In the genomic region with DNA sequence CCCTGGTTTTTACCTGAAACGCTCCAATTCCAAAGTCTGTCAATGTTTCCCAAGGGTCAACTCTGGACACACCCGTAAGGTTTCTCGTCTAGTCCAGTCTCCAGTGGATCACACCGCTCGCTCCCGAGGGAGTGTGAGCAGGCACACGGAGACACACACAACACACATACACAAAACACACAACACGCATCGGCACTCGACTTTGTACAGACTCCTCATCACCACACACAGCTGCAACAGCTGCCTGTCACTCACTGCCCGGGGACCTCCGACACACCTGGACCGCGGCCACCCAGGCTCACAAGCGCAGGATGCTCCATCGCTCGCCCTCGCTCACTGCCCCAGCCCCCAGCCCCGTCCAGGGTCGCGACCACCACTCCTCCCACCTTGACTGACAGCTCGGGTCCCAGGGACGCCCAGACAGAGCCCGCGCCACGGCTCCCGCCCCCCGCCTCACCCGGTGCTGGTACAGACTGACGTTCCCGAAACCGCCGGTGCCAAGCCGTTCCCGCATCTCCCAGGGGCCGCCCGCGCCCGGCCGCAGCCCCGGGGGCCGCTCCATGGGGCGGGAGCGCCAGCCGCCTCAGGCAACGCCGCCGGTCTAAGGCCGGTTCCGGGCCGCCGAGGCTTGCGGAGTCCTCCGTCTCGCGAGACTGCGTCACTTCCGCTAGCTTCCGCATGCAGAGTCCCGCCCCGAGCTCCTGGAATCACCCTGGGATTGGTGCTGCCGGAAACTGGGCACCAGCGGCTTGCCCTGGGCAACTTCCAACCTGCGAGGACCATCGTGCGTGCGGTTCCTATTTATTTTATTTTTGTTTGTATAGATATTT, we compare ENCODE assay signal across 8 mouse cellular contexts. TPM values are rescaled to one million over a fixed set of nuclear protein-coding genes. Genes with fewer than 3 reads are reported as not detected.
A peak's percentile ranks its signal among the peaks of the same experiment; 100 is the strongest.
DNase-seq lines count a peak whose midpoint lies in the region; ATAC-seq lines count a peak whose summit lies in the region.

A gene (minus strand): TSS at position 650 of the 830 bp plus-strand sequence.

- H3K9me3 ChIP-seq in forebrain, embryonic 14.5 days (replicated peaks; ENCODE audit: control insufficient read depth, low read length), result no peaks in the 10 kb centered on the region
- no peaks in the 10 kb centered on the region for H3K9me3 ChIP-seq in neural tube, embryonic 15.5 days (replicated peaks)

- peak; percentile 100 for ATAC-seq in forebrain, embryonic 14.5 days
- peak; percentile 99 for ATAC-seq in neural tube, embryonic 15.5 days (ENCODE audit: low FRiP score)

- peak within 1 kb of the TSS; percentile 48; the same call in 1 of the 2 replicates for H3K27ac ChIP-seq in forebrain, embryonic 14.5 days (ENCODE audit: low read depth, low read length)
- H3K27ac ChIP-seq in neural tube, embryonic 15.5 days (replicated peaks), result peak within 1 kb of the TSS; percentile 83

- no peaks in the 10 kb centered on the region for H3K27me3 ChIP-seq in forebrain, embryonic 14.5 days (replicated peaks; ENCODE audit: control insufficient read depth, insufficient read depth, low read length)
- no peaks in the 10 kb centered on the region for H3K27me3 ChIP-seq in neural tube, embryonic 15.5 days (replicated peaks)

- peak within 1 kb of the TSS; percentile 87 for H3K4me2 ChIP-seq in forebrain, embryonic 14.5 days (ENCODE audit: low read length)
- peak within 1 kb of the TSS; percentile 86 for H3K4me2 ChIP-seq in neural tube, embryonic 15.5 days

- peak; percentile 92 for DNase-seq in ES-CJ7 (ENCODE audit: low read depth, low spot score)
- DNase-seq in cerebellum, adult 11 months, result peak; percentile 92
- DNase-seq in forebrain, embryonic 14.5 days (ENCODE audit: low spot score), result peak; percentile 99
- peak; percentile 96 to 99 for DNase-seq in heart, postnatal 14 days
- peak; percentile 94 for DNase-seq in layer of hippocampus, adult 11-12 months (ENCODE audit: low spot score)
- peak; percentile 97 to 98 for DNase-seq in lung, adult 18-20 months
- DNase-seq in testis, postnatal 14 days (ENCODE audit: low spot score), result peak; percentile 96

- intact Hi-C loops in heart, postnatal 14 days (cut with DNase I), result no loop called here

- H3K36me3 ChIP-seq in forebrain, embryonic 14.5 days (ENCODE audit: control insufficient read depth, insufficient read depth, low read length), result peaks cover 16% of the 10 kb centered on the region
- H3K36me3 ChIP-seq in neural tube, embryonic 15.5 days, result peaks cover 21% of the 10 kb centered on the region

- peaks cover 12% of the 10 kb centered on the region for H3K4me1 ChIP-seq in forebrain, embryonic 14.5 days (ENCODE audit: control insufficient read depth, insufficient read depth, low read length)
- H3K4me1 ChIP-seq in neural tube, embryonic 15.5 days, result peaks cover 36% of the 10 kb centered on the region

- 1% methylated on average over 64 of the region's 67 CpGs for WGBS in forebrain, embryonic 14.5 days
- WGBS in neural tube, embryonic 15.5 days, result 1% methylated on average over 67 of the region's 67 CpGs

- peak within 1 kb of the TSS; percentile 92 for H3K4me3 ChIP-seq in forebrain, embryonic 14.5 days (ENCODE audit: low read depth, low read length)
- peak within 1 kb of the TSS; percentile 94 for H3K4me3 ChIP-seq in neural tube, embryonic 15.5 days (replicated peaks)

- H3K9ac ChIP-seq in forebrain, embryonic 14.5 days (ENCODE audit: low read length), result peak within 1 kb of the TSS; percentile 95
- H3K9ac ChIP-seq in neural tube, embryonic 15.5 days (replicated peaks), result peak within 1 kb of the TSS; percentile 95

RNA-seq across cellular contexts. Expression of the gene that starts here (rescaled TPM):
- 44.8 and 51.2 TPM in 2 replicates for polyA plus RNA-seq in forebrain, embryonic 14.5 days (2014; fragmentation: Nextera tagmentation; extraction: Ambion mirVana)
- total RNA-seq in heart, postnatal 14 days (2021), result 10 to 100 TPM; 30.2 to 34.0 TPM
- 55.8 and 62.6 TPM in 2 replicates for polyA plus RNA-seq in neural tube, embryonic 15.5 days (2015; fragmentation: Nextera tagmentation; extraction: Ambion mirVana)

Comparison
In these comparisons a context has a peak if more than half of its experiments do, and no peak if none do; other contexts are left out.
1. Peak in every context shown above with its lines: DNase-seq, ATAC-seq, H3K4me3 ChIP-seq and H3K27ac ChIP-seq.